Mouse (Mus musculus): Measurements from ENCODE around the gene Mettl17. TPM values are rescaled to one million over a fixed set of nuclear protein-coding genes. Genes with fewer than 3 reads are reported as not detected.

The Mettl17 gene
- polyA plus RNA-seq, 1 experiment = 24.0 TPM

GRCm38 (mm10) chr14:51911301-51911700, 26.7 kb downstream of the Mettl17 start:
- Histone ChIP-seq H3K27me3 (replicated peaks; ENCODE audit: control insufficient read depth, insufficient read depth, low read length) (no peaks in the 10 kb centered on the region), H3K27ac (ENCODE audit: insufficient read depth, low read depth, low read length) (no peak overlapping the region), H3K4me1 (ENCODE audit: control insufficient read depth, insufficient read depth, low read length) (0 out of 2 replicates have a peak, but pooled peaks cover 2% of the 10 kb centered on the region), H3K36me3 (ENCODE audit: control insufficient read depth, insufficient read depth, low read length) (no peaks in the 10 kb centered on the region), H3K4me3 (ENCODE audit: insufficient read depth, low read depth, low read length) (no peak overlapping the region)
- 88% methylated on average over 10 of the region's 10 CpGs for WGBS
- no peak for TF ChIP-seq POLR2A (IDR thresholded peaks at IDR 0.05; ENCODE audit: low read depth, low read length)
- no peak for TF ChIP-seq CTCF (conservative IDR thresholded peaks at IDR 0.05; ENCODE audit: insufficient read depth, insufficient read length, low read depth, low read length)
- no peak for DNase-seq

- WGBS = 21% methylated on average over 14 of the region's 14 CpGs
- H3K36me3 ChIP-seq (ENCODE audit: control insufficient read depth, insufficient read depth, low read length) = no peaks in the 10 kb centered on the region
- peak; percentile 78 for DNase-seq
- peak overlapping the region; percentile 53 for H3K27ac ChIP-seq (ENCODE audit: insufficient read depth, low read depth, low read length)
- H3K4me1 ChIP-seq (ENCODE audit: control insufficient read depth, insufficient read depth, low read length) = 0 out of 2 replicates have a peak, but pooled peaks cover 2% of the 10 kb centered on the region
- TF ChIP-seq CTCF (conservative IDR thresholded peaks at IDR 0.05; ENCODE audit: insufficient read depth, insufficient read length, low read depth, low read length) (no peak), POLR2A (IDR thresholded peaks at IDR 0.05; ENCODE audit: low read depth, low read length) (no peak)
- H3K4me3 ChIP-seq (ENCODE audit: insufficient read depth, low read depth, low read length) = peak overlapping the region; percentile 51
- H3K27me3 ChIP-seq (replicated peaks; ENCODE audit: control insufficient read depth, insufficient read depth, low read length) = no peaks in the 10 kb centered on the region
These were observed 27.9 kb downstream of the Mettl17 start for GRCm38 (mm10) chr14:51912391-51913061.

DNA sequence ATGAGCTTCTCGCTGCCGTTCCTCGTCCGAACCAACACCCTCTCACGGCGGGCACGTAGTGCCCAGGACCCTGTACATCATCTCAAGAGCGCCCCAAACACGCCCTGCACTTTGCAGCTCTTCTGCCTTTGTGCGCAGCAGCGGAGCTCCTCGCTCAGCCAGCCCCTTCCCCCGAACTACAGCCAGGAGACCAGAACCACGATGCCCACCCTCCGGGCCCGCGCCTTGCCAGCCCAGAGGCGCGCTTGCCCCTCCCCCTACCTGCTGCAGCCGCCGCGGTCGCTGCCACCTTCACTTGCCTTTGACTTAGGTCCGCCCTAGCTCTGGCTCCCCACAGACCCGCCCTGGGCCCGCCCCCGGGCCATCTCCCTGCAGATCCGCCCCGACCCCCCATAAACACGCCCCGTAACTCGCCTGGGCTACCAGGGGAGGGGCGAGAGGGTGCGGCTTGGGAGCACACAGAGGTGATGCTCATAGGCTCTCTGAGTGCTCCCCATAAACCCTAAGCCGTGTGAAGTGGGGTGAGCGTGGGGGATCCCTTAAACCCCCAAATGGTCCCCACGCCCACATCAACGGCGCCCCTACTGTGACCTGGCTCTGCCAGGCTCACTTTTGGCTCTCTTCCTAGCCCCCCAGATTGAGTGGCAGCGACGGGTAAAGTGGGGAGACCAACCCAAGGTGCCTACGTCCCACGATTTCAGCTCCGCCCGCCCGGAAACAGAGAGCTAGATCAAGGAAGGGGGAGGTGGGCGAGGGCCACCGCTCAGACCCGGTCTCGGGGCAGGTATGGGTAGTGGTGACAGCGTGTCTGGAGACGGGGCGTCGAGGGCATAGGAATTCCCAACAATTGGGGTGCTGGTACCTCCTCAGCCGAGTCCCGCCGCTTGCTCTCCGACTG, 28.7 kb downstream of the Mettl17 start:
- Histone ChIP-seq H3K4me1 (ENCODE audit: control insufficient read depth, insufficient read depth, low read length) (0 out of 2 replicates have a peak, but pooled peaks cover 2% of the 10 kb centered on the region), H3K27me3 (replicated peaks; ENCODE audit: control insufficient read depth, insufficient read depth, low read length) (no peaks in the 10 kb centered on the region), H3K4me3 (ENCODE audit: insufficient read depth, low read depth, low read length) (peak overlapping the region; percentile 51), H3K27ac (ENCODE audit: insufficient read depth, low read depth, low read length) (peak overlapping the region; percentile 78), H3K36me3 (ENCODE audit: control insufficient read depth, insufficient read depth, low read length) (no peaks in the 10 kb centered on the region)
- peak; percentile 92 for DNase-seq
- TF ChIP-seq POLR2A (IDR thresholded peaks at IDR 0.05; ENCODE audit: low read depth, low read length) (no peak), CTCF (conservative IDR thresholded peaks at IDR 0.05; ENCODE audit: insufficient read depth, insufficient read length, low read depth, low read length) (no peak)
- 1% methylated on average over 58 of the region's 58 CpGs for WGBS

DNA sequence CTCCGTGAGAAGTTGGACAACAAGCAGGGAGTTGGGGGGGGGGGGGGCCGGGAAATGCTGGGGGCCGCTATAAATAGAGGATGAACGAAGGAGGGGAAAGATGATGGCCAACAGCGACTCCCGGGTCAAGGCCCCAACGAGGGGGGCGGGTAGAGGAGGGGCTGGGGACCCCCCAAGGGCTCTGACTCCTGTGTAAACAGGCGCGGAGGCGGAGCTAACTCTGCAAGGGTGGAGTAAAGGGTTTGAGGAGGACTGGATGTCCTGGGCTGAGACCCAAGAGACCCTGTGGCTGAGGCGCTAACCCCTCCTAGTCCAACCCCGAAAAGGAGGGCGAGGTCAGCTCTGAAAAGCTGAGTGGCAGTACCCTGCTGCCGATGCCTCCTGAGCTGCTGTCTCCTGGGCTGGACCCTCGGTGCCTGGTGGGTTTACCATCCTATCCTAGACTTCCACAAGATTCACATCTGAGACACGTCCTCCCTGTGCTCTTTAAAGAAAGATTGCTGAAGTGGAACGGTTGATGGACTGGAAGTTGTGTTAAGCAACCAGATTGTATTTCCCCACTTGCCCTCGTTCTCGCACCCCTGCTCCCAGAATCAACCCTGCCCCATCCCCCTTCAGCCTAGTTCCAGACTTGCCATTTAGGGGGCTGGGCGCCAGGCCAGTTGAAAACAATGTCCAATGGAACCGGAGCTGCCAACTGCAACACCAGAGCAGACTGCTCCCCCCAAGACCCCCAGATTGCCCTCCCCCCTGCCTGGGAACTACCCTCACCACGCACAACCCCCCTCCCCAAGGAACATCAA, 29.5 kb downstream of the Mettl17 start, which contains the start of gene Ndrg2:
TSS of gene Ndrg2 (minus strand) at position 199 of the 803 bp plus-strand sequence.
- WGBS = 7% methylated on average over 20 of the region's 23 CpGs
- DNase-seq = peak; percentile 83
- no peak for TF ChIP-seq POLR2A (IDR thresholded peaks at IDR 0.05; ENCODE audit: low read depth, low read length)
- no peak for TF ChIP-seq CTCF (conservative IDR thresholded peaks at IDR 0.05; ENCODE audit: insufficient read depth, insufficient read length, low read depth, low read length)

DNA sequence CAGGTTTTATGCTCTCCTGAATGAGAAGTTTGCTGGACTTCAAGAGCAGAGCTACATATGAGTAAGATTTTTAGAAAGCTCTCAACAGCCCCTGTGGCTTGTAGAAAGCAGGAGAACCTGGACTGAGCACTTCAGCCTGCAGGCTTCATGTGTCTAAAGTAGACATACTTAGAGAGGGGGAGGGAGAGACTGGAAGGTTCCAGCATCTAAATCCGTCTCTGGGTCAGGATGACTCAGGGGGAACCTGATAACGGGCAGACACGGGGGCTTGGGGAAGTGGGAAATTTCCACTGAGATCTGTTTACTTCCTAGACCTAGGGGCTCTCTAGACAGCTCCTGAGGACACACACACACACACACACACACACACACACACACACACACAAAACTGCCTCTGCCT, 30.4 kb downstream of the Mettl17 start:
- 12% methylated on average over 3 of the region's 3 CpGs for WGBS
- H3K27ac ChIP-seq (ENCODE audit: insufficient read depth, low read depth, low read length) = no peak overlapping the region
- no peak for DNase-seq
- H3K27me3 ChIP-seq (replicated peaks; ENCODE audit: control insufficient read depth, insufficient read depth, low read length) = no peaks in the 10 kb centered on the region
- no peaks in the 10 kb centered on the region for H3K36me3 ChIP-seq (ENCODE audit: control insufficient read depth, insufficient read depth, low read length)
- no peak for TF ChIP-seq POLR2A (IDR thresholded peaks at IDR 0.05; ENCODE audit: low read depth, low read length)
- no peak for TF ChIP-seq CTCF (conservative IDR thresholded peaks at IDR 0.05; ENCODE audit: insufficient read depth, insufficient read length, low read depth, low read length)
- 0 out of 2 replicates have a peak, but pooled peaks cover 2% of the 10 kb centered on the region for H3K4me1 ChIP-seq (ENCODE audit: control insufficient read depth, insufficient read depth, low read length)
- no peak overlapping the region for H3K4me3 ChIP-seq (ENCODE audit: insufficient read depth, low read depth, low read length)

More for the DNA sequence above, 29.5 kb downstream of the Mettl17 start, which contains the start of gene Ndrg2:
- Histone ChIP-seq H3K27me3 (replicated peaks; ENCODE audit: control insufficient read depth, insufficient read depth, low read length) (no peaks in the 10 kb centered on the region), H3K4me3 (ENCODE audit: insufficient read depth, low read depth, low read length) (peak within 1 kb of the TSS; percentile 51), H3K27ac (ENCODE audit: insufficient read depth, low read depth, low read length) (peak within 1 kb of the TSS; percentile 78), H3K36me3 (ENCODE audit: control insufficient read depth, insufficient read depth, low read length) (no peaks in the 10 kb centered on the region), H3K4me1 (ENCODE audit: control insufficient read depth, insufficient read depth, low read length) (0 out of 2 replicates have a peak, but pooled peaks cover 2% of the 10 kb centered on the region)

GRCm38 (mm10) chr14:51916539-51916938, 31.9 kb downstream of the Mettl17 start:
- Histone ChIP-seq H3K27me3 (replicated peaks; ENCODE audit: control insufficient read depth, insufficient read depth, low read length) (no peaks in the 10 kb centered on the region), H3K27ac (ENCODE audit: insufficient read depth, low read depth, low read length) (no peak overlapping the region), H3K4me3 (ENCODE audit: insufficient read depth, low read depth, low read length) (no peak overlapping the region), H3K36me3 (ENCODE audit: control insufficient read depth, insufficient read depth, low read length) (no peaks in the 10 kb centered on the region), H3K4me1 (ENCODE audit: control insufficient read depth, insufficient read depth, low read length) (0 out of 2 replicates have a peak, but pooled peaks cover 2% of the 10 kb centered on the region)
- TF ChIP-seq POLR2A (IDR thresholded peaks at IDR 0.05; ENCODE audit: low read depth, low read length) (no peak), CTCF (conservative IDR thresholded peaks at IDR 0.05; ENCODE audit: insufficient read depth, insufficient read length, low read depth, low read length) (no peak)
- 91% methylated on average over 4 of the region's 4 CpGs for WGBS
- no peak for DNase-seq
